Mouse (Mus musculus) liver, adult 2 months (tissue): ENCODE measurements around the gene Lrrc46.

ENCODE experiments used
- CTCF ChIP-seq: fragments of 200-500 bp; IDR thresholded peaks from 2 replicates; pipeline ENCODE4 v1.5.1; 2011; ENCODE audit warnings: low read depth, low read length, control low read depth
- POLR2A ChIP-seq: fragments of 200-500 bp; IDR thresholded peaks from 2 replicates; pipeline ENCODE4 v1.6.1; 2011; ENCODE audit warnings: low read length, control low read depth; ENCODE audit not compliant: insufficient read depth; ENCODE audit errors: extremely low read depth

DNA sequence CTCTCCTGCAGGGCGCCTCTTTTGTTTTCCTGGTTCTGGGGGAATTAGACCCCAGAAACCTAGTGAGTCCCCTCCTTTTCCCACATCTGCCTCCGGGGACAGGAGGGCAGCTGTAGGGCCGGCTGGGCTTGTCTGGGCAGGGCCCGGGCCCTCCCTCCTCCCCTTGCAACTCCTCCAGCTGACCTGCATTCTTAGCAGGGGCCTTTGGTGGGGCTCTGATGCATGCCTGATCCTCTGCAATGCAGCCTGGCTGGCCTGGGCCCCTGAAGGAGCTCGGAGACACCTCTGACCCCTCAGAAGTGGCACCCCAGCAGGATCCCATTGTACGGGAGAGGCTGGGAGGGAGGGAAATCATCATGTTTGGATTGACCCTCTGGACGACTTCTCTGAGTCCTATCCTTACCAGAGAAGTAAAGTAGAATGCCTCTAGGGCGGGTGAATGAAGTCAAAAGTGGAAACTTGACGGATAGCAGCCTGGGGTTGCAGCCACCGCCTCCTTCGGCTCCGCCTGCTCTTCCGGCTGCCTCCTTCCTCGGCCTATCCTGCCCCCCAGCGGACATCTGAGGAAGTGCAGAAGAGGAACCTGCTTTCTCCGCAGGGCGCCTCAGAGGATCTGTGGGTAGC is 15.4 kb downstream of the Lrrc46 start:
- TF ChIP-seq CTCF = peak; percentile 95
- TF ChIP-seq POLR2A = no peak
